Mouse (Mus musculus) liver, embryonic 14.5 days (tissue): ENCODE data around the gene Trpc4. TPM values are rescaled to one million over a fixed set of nuclear protein-coding genes. Genes with fewer than 3 reads are reported as not detected.

Source experiments
- ATAC-seq: fragments of 200-750 bp; cut with Nextera tagmentation; 2 replicates; pipeline ENCODE4 v1.8.0; 2017; ENCODE audit warnings: moderate number of reproducible peaks, mild to moderate bottlenecking, moderate library complexity; ENCODE audit not compliant: insufficient read depth
- DNase-seq, 3 experiments: peaks; one replicate each; pipeline ENCODE4 v3.0.0-alpha.2; 2012 to 2013; ENCODE audit warnings: low read depth in 3 of 3, low spot score in 3 of 3
- H3K27ac ChIP-seq: fragments of 300-500 bp; sonication (generic); 2 replicates; pipeline ENCODE4 v1.5.1; 2014; ENCODE audit warnings: moderate library complexity, mild to moderate bottlenecking, control low read depth, inconsistent platforms
- H3K27me3 ChIP-seq: fragments of 300-500 bp; sonication (generic); 2 replicates; pipeline ENCODE4 v1.6.1; 2014; ENCODE audit warnings: mild to moderate bottlenecking, low read length, moderate library complexity; ENCODE audit not compliant: control insufficient read depth, insufficient read depth
- H3K36me3 ChIP-seq: fragments of 300-500 bp; sonication (generic); replicated peaks from 2 replicates; pipeline ENCODE4 v1.6.1; 2014; ENCODE audit warnings: low read depth; ENCODE audit not compliant: control insufficient read depth, insufficient read depth
- H3K4me1 ChIP-seq, 2 experiments: fragments of 200-500 bp in 1 of 2; fragments of 300-500 bp in 1 of 2; sonication (generic) in 1 of 2; replicated peaks; 2 replicates each; pipeline ENCODE4 v1.6.1; 2012 to 2014; ENCODE audit warnings: antibody characterized with exemption in 1 of 2, inconsistent platforms in 1 of 2, low read length in 1 of 2; ENCODE audit not compliant: control insufficient read depth in 2 of 2, insufficient read depth in 2 of 2
- H3K4me2 ChIP-seq: fragments of 300-500 bp; sonication (generic); 2 replicates; pipeline ENCODE4 v1.6.1; 2014; ENCODE audit warnings: low read depth, mild to moderate bottlenecking, control low read depth, moderate library complexity
- H3K4me3 ChIP-seq, 2 experiments: fragments of 200-500 bp in 1 of 2; fragments of 300-500 bp in 1 of 2; sonication (generic) in 1 of 2; 2 replicates each; pipeline ENCODE4 v1.5.1; 2012 to 2014; ENCODE audit warnings: low read depth in 2 of 2, low read length in 2 of 2, mild to moderate bottlenecking in 2 of 2, control low read depth in 1 of 2, inconsistent platforms in 1 of 2, moderate library complexity in 1 of 2; ENCODE audit not compliant: insufficient read depth in 1 of 2
- H3K9ac ChIP-seq: fragments of 300-500 bp; sonication (generic); replicated peaks from 2 replicates; pipeline ENCODE4 v1.6.1; 2014; ENCODE audit warnings: mild to moderate bottlenecking, control low read depth, moderate library complexity
- H3K9me3 ChIP-seq: fragments of 300-500 bp; sonication (generic); 2 replicates; pipeline ENCODE4 v1.6.1; 2016; ENCODE audit warnings: low read length, mixed read lengths; ENCODE audit not compliant: control insufficient read depth
- CTCF ChIP-seq: IDR thresholded peaks from 2 replicates; pipeline ENCODE4 v1.5.1; 2016; ENCODE audit warnings: antibody characterized with exemption, low read depth, control low read depth
- EP300 ChIP-seq: IDR thresholded peaks from 2 replicates; pipeline ENCODE4 v1.6.1; 2016; ENCODE audit warnings: antibody characterized with exemption, low read depth
- WGBS: fragments of 180-500 bp; shearing (Covaris S2); extraction: QIAGEN DNeasy Blood & Tissue Kit; methylation state at CpG from one replicate; pipeline ENCODE4 v1.1.7; 2014; ENCODE audit not compliant: insufficient replicate concordance; 5-methylcytosine and 5-hydroxymethylcytosine counted together
- polyA plus RNA-seq, 2 experiments: library from polyadenylated mRNA; depleted of rRNA in 1 of 2; stranded (reverse) in 1 of 2; unstranded in 1 of 2; fragments of >200 nt; fragmentation: Nextera tagmentation in 1 of 2; extraction: Ambion mirVana in 1 of 2; gene quantifications; 2 replicates each; pipeline versions ENCODE4 v1.2.1 to v1.2.3; 2012 to 2014

The Trpc4 gene
- polyA plus RNA-seq, 2 experiments: 0.01 to 0.03 TPM

- Histone ChIP-seq H3K27ac (no peak overlapping the region), H3K4me1 (no peaks in the 10 kb centered on the region), H3K9me3 (no peaks in the 10 kb centered on the region), H3K4me3 (no peak overlapping the region), H3K36me3 (no peaks in the 10 kb centered on the region), H3K9ac (no peak overlapping the region), H3K4me2 (no peak overlapping the region), H3K27me3 (no peaks in the 10 kb centered on the region)
- ATAC-seq (no peak), DNase-seq (no peak)
- TF ChIP-seq EP300 (no peak), CTCF (no peak)
- 69% methylated on average over 1 of the region's 1 CpGs for WGBS
These were observed 111.1 kb downstream of the Trpc4 start for GRCm38 (mm10) chr3:54266943-54267342.

- DNase-seq (no peak), ATAC-seq (no peak)
- Histone ChIP-seq H3K4me1 (no peaks in the 10 kb centered on the region), H3K4me2 (no peak overlapping the region), H3K4me3 (no peak overlapping the region), H3K9me3 (no peaks in the 10 kb centered on the region), H3K9ac (no peak overlapping the region), H3K36me3 (no peaks in the 10 kb centered on the region), H3K27me3 (no peaks in the 10 kb centered on the region), H3K27ac (no peak overlapping the region)
- TF ChIP-seq CTCF (no peak), EP300 (no peak)
- WGBS: 58% methylated on average over 6 of the region's 6 CpGs
These were observed 113.3 kb downstream of the Trpc4 start for GRCm38 (mm10) chr3:54269180-54269579.

- 58% methylated on average over 7 of the region's 7 CpGs for WGBS
- no peak overlapping the region for H3K9ac ChIP-seq
- no peak overlapping the region for H3K4me2 ChIP-seq
- no peak overlapping the region for H3K4me3 ChIP-seq
- TF ChIP-seq CTCF (no peak), EP300 (no peak)
- DNase-seq (no peak), ATAC-seq (no peak)
- no peaks in the 10 kb centered on the region for H3K4me1 ChIP-seq
- H3K36me3 ChIP-seq: no peaks in the 10 kb centered on the region
- no peaks in the 10 kb centered on the region for H3K9me3 ChIP-seq
- no peaks in the 10 kb centered on the region for H3K27me3 ChIP-seq
- no peak overlapping the region for H3K27ac ChIP-seq
These were observed 118.8 kb downstream of the Trpc4 start for GRCm38 (mm10) chr3:54274651-54275050.

- Histone ChIP-seq H3K27me3 (no peaks in the 10 kb centered on the region), H3K27ac (no peak overlapping the region), H3K36me3 (no peaks in the 10 kb centered on the region), H3K9me3 (no peaks in the 10 kb centered on the region), H3K9ac (no peak overlapping the region), H3K4me1 (no peaks in the 10 kb centered on the region), H3K4me2 (no peak overlapping the region), H3K4me3 (no peak overlapping the region)
- TF ChIP-seq EP300: no peak
- TF ChIP-seq CTCF: no peak
- WGBS: 65% methylated on average over 3 of the region's 3 CpGs
- ATAC-seq: no peak
- no peak for DNase-seq
These were observed 133.9 kb downstream of the Trpc4 start for GRCm38 (mm10) chr3:54289731-54290130.

- H3K4me1 ChIP-seq: no peaks in the 10 kb centered on the region
- DNase-seq: no peak
- H3K36me3 ChIP-seq: no peaks in the 10 kb centered on the region
- H3K4me3 ChIP-seq: no peak overlapping the region
- WGBS: 42% methylated on average over 5 of the region's 5 CpGs
- no peak for TF ChIP-seq EP300
- no peak for TF ChIP-seq CTCF
- H3K4me2 ChIP-seq: no peak overlapping the region
- H3K27ac ChIP-seq: no peak overlapping the region
- H3K9ac ChIP-seq: no peak overlapping the region
- H3K27me3 ChIP-seq: no peaks in the 10 kb centered on the region
- H3K9me3 ChIP-seq: no peaks in the 10 kb centered on the region
- ATAC-seq: no peak
These were observed 154.8 kb downstream of the Trpc4 start for GRCm38 (mm10) chr3:54310604-54311003.
